Mouse (Mus musculus) gastrocnemius, adult 18-20 months (tissue): Measurements from ENCODE around the gene Mn1. TPM values are rescaled to one million over a fixed set of nuclear protein-coding genes. Genes with fewer than 3 reads are reported as not detected.

ENCODE experiments used
- DNase-seq: peaks from one replicate; pipeline ENCODE4 v3.0.0; 2021; ENCODE audit warnings: low spot score
- long read RNA-seq, 2 experiments: library from polyadenylated mRNA; stranded (forward); transcript quantifications; one replicate each; pipeline ENCODE4 v2.0.0; 2021
- total RNA-seq, 2 experiments: library from RNA; stranded (reverse); gene quantifications; 2 replicates each; pipeline ENCODE4 v1.2.3; 2021

Mn1 gene
- 10 to 100 TPM; 34.5 to 75.8 TPM for total RNA-seq
- long read RNA-seq, experiment 1, full-length matches to known transcripts = 3 of 6 reads
- long read RNA-seq, experiment 1, partial matches to known transcripts = 0 of 6 reads
- long read RNA-seq, experiment 1, other reads (novel, unspliced or antisense) = 3 of 6 reads
- long read RNA-seq, experiment 2, full-length matches to known transcripts = 9 of 16 reads
- long read RNA-seq, experiment 2, partial matches to known transcripts = 0 of 16 reads
- long read RNA-seq, experiment 2, other reads (novel, unspliced or antisense) = 7 of 16 reads

DNA sequence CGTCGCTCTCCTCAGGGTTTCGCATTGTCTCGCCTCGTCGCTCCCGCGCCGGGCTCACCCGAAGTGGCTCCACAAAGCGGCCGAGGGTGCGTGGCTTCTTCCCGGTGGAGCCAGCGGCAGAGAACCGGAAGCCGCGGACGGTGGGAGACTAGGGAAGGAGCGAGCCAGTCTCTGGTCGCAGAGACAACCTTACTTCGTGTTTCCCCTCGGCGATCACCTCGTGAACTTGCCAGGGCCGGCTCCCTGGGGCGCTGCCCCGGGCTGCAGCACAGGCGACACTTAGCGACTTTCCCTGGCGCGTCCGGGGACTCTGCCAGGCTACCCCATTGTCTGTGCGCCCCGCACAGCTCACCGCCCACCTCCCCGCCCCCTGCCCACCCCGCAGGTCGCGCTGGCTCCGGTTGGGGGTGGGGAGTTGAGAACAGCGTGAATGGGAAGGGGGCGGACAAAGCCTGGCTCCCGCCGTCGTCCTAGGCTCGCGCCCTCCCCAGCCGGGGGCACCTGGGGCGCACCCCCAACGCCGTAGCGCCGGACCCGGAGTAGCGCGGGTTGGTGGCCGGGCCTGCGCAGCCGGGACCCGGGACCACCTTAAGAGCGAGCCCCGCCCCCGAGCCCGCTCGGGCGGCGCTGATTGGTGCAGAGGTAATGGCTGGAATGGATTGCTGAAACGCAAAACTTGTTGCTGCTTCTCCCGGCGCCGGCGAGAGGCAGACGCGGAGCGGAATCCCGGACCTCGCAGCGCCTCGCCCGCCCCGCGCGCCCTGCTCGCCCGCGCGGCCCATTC is at the start of gene Mn1:
Gene Mn1 (plus strand): TSS at position 772 of the 784 bp plus-strand sequence.
- DNase-seq = peak; percentile 92

DNA sequence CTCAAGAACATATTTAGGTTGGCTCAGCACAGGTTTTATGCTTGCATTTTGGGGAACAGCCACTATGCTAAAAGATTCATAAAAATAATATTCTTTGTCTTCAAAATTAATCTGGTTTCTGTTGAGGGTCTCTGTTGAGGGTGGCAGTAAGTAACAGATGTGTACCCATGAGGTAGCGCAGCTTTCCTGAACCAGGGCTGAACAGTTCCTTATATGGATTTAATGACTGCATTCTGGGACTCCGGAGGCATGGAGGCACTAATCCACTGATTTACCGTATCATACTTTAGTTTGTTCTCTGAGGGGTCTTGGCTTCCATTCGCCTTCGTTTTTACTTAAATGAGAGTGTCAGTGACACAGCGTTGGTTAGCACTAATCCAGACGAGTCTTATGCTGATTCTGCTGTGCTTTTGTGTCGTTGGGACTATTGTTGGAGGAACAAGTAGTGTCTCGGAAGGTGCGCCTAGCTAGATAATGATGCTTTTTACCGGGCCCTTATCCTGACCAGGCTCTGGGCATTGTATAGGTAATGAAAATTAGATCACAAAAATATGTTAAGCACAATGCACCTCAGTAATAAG is 49.1 kb upstream of the Mn1 start:
- no peak for DNase-seq

GRCm38 (mm10) chr5:111368576-111368975 is 48.6 kb upstream of the Mn1 start:
- DNase-seq = peak; percentile 33

GRCm38 (mm10) chr5:111375616-111376015 is 41.5 kb upstream of the Mn1 start:
- no peak for DNase-seq

DNA sequence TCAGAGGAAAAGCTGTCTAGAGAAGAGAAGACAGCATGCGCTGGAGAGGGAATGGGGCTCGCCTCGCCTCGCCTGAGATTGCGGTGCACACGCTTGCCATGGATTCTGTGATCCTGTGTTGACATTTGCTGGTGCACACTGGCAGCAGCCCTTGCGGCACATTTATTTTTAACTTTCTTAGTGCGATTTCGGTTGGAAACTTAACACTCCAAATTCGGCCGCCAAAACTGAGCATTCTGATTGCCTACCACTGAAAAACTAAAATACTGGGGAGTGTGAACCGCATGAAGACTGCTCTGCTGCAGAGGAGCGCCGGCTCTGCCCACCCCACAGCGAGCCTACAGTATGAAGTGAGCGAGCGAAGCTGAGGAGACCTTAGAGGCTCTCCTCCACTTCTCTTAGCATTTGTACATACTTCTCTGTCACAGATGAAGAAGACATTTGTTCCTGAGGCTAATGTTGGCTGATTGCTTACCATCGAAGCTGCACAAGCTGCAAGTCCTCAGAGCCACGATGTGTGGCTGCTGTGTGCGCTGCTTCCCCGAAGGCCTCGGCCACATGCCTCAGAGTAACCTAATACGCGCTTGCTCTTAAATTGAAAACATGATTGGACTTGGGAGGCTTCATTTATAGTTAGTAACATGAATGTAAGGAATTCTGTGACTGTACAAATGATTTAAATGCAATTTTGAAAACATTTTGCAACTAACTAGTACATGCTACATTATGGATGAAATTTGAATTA is 40.7 kb upstream of the Mn1 start:
- no peak for DNase-seq

- no peak for DNase-seq
Measured at GRCm38 (mm10) chr5:111378126-111378993, 38.8 kb upstream of the Mn1 start.

- no peak for DNase-seq
Measured at GRCm38 (mm10) chr5:111383335-111383734, 33.8 kb upstream of the Mn1 start.

DNA sequence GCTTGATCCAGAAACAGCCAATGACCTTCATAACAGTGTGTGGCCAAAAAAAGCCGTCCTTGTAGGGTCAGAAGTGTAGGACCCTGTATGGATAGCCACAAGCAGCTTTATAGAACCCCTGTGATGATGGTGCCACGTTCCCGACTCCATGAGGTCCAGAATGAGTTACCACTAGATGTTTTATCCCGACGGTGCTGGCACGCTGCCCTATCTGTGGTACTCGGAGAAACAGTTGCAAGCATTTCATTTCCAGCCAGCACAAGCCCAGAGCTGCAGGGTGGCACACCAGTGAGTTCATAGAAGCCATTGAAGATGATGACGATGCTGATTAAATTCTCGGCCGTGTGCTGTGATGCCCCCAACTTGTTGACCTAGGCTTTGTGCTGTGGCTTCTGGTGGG is 26.3 kb upstream of the Mn1 start:
- DNase-seq = no peak

- DNase-seq = no peak
Measured at GRCm38 (mm10) chr5:111391485-111391884, 25.7 kb upstream of the Mn1 start.

GRCm38 (mm10) chr5:111393346-111394197 is 23.6 kb upstream of the Mn1 start:
- DNase-seq = no peak

- no peak for DNase-seq
Measured at GRCm38 (mm10) chr5:111394198-111395053, 22.7 kb upstream of the Mn1 start.

GRCm38 (mm10) chr5:111395771-111396170 is 21.4 kb upstream of the Mn1 start:
- DNase-seq = no peak

GRCm38 (mm10) chr5:111396199-111396598 is 21.0 kb upstream of the Mn1 start:
- no peak for DNase-seq

GRCm38 (mm10) chr5:111398471-111398870 is 18.7 kb upstream of the Mn1 start:
- no peak for DNase-seq

DNA sequence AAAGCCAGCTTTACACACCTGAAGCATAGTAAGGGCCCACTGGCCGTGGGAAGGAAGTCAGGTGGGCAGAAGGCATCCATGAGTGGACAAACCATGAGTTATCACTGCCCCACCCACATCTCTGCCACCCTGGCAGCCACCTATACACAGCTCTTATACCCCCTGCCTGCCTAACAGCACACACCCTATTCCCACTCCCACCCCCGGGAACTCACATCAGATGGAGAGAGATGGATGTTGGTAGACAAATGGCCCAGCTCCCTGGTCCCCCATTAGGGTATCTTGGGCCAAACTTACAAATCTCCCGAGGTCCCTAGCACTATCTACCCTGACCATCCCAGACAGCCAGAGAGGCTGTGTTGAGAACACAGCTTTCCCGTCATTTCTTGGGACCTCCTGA is 17.9 kb upstream of the Mn1 start:
- DNase-seq = no peak

GRCm38 (mm10) chr5:111401879-111402650 is 15.1 kb upstream of the Mn1 start:
- DNase-seq = peak; percentile 40

GRCm38 (mm10) chr5:111402651-111402996 is 14.5 kb upstream of the Mn1 start:
- DNase-seq = peak; percentile 51

DNA sequence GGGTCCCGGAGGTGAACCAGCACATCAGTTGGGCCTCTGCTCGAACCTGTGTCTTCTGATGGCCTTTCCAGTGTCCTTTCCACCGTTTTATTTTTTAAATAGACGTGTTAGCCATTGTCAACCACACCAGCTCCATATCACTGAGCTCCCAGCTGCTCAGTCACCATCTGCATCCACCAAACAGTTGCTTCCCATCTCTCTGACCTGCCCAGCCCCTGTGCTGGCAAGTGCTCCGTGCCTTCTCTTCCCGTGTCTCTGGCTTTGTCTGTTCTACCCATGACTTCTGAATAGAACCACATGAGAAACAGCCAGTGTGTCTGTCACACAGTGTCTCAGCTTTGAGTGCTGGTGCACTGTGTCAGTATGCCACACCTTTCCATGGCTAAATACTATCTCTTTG is 12.4 kb upstream of the Mn1 start:
- DNase-seq = no peak
